Mouse (Mus musculus) myocyte (in vitro differentiated cells): ENCODE data around the gene Dlg2.

Experiments used
- E2F4 ChIP-seq: IDR thresholded peaks from one replicate; pipeline ENCODE4 v1.6.1; 2011; ENCODE audit warnings: mild to moderate bottlenecking, control low read depth, moderate library complexity; ENCODE audit not compliant: insufficient read depth
- MYOD1 ChIP-seq, 3 experiments: IDR thresholded peaks; one replicate each; pipeline ENCODE4 v1.6.1; 2011; ENCODE audit warnings: control low read depth in 2 of 3, low read depth in 2 of 3, mild to moderate bottlenecking in 2 of 3, moderate library complexity in 1 of 3; ENCODE audit not compliant: insufficient read length in 2 of 3, control insufficient read depth in 1 of 3
- POLR2A ChIP-seq: IDR thresholded peaks from one replicate; pipeline ENCODE4 v1.6.1; 2011; ENCODE audit warnings: low read depth, mild to moderate bottlenecking, control low read depth, moderate library complexity; ENCODE audit not compliant: insufficient read length
- POLR2AphosphoS2 ChIP-seq: IDR thresholded peaks from one replicate; pipeline ENCODE4 v1.6.1; 2011; ENCODE audit warnings: low read depth, control low read depth; ENCODE audit not compliant: insufficient read length
- SRF ChIP-seq: IDR thresholded peaks from one replicate; pipeline ENCODE4 v1.6.1; 2011; ENCODE audit warnings: low read depth; ENCODE audit not compliant: control insufficient read depth, insufficient read length
- TCF12 ChIP-seq: IDR thresholded peaks from one replicate; pipeline ENCODE4 v1.6.1; 2011; ENCODE audit warnings: mild to moderate bottlenecking, control low read depth; ENCODE audit not compliant: poor library complexity, insufficient read depth, severe bottlenecking
- USF1 ChIP-seq: IDR thresholded peaks from one replicate; pipeline ENCODE4 v1.6.1; 2011; ENCODE audit warnings: low read depth, mild to moderate bottlenecking, control low read depth, moderate library complexity

- TF ChIP-seq POLR2A (no peak), TCF12 (no peak), USF1 (no peak), POLR2AphosphoS2 (no peak), SRF (no peak), E2F4 (no peak), MYOD1 (IDR thresholded peaks at IDR 0.05; ENCODE audit: control insufficient read depth in 1 of 3, insufficient read length in 2 of 3, low read depth in 2 of 3) (no peak)
These were observed 1987.8 kb downstream of the Dlg2 start for GRCm38 (mm10) chr7:92464290-92464689.
